Mouse (Mus musculus): ENCODE data around the gene Sergef. TPM values are rescaled to one million over a fixed set of nuclear protein-coding genes. Genes with fewer than 3 reads are reported as not detected.

Gene Sergef
- polyA plus RNA-seq, 1 experiment from 2014 or later = 7.5 TPM

DNA sequence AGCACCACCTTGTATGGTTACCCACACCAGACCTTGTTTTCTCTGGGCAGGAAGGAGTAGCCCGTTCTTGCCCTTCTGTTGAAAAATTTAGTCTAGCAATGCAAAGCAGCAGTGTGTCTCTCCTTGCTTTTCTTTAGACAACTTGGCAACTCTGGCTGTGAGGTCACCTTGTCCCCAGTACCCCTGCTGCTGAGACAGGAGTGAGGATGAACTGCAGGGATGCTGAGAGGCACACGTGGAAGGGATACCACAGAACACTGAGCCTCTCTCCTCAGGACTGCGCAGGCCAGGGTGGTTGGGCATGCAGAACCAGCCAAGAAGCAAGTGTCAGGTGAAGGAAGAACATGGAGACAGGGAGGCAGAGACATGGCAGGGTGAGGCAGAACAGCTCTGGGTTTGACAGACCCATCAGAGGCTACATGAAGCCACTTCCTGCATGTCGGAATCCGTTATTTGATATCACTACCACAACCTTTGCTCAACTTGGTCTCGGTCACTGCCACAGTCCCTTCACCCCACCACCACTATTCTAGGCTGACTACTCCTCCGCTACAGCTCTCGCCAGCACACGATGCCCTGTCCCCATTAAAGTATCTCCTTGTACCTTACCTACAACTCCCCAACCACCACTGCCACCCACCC lies 103.0 kb downstream of the Sergef start:
- no peak for TF ChIP-seq CTCF (IDR thresholded peaks at IDR 0.05; ENCODE audit: low read depth)
- no peak for ATAC-seq
- Histone ChIP-seq H3K4me1 (replicated peaks; ENCODE audit: control insufficient read depth, insufficient read depth, low read length) (no peaks in the 10 kb centered on the region), H3K27ac (ENCODE audit: low read depth, low read length) (no peak overlapping the region), H3K36me3 (ENCODE audit: control insufficient read depth, insufficient read depth) (no peaks in the 10 kb centered on the region), H3K4me3 (ENCODE audit: low read depth, low read length) (no peak overlapping the region), H3K9ac (ENCODE audit: low read depth, low read length) (no peak overlapping the region), H3K27me3 (replicated peaks; ENCODE audit: control insufficient read depth, insufficient read depth, low read length) (no peaks in the 10 kb centered on the region), H3K4me2 (replicated peaks; ENCODE audit: low read depth) (no peak overlapping the region), H3K9me3 (ENCODE audit: control insufficient read depth) (no peaks in the 10 kb centered on the region)
- WGBS = 88% methylated on average over 9 of the region's 9 CpGs

DNA sequence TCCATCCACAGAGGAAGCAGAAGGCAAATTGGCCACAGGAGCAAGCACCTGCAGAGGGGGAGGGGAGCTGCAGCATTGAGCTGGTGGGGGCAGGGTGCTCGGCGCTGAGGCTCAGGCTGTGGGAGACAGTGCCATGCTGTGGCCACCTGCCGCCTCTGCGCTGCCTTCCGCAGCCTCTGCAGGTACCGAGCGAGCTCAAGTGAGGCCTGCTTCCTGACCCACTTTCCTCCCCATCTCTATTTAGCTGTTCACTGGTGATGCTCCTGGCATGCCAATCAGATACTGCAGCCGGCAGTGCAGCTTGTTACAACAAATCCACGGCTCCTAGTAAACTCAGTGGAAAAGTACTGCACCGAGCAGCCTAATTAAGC lies 104.2 kb downstream of the Sergef start:
- H3K36me3 ChIP-seq (ENCODE audit: control insufficient read depth, insufficient read depth) = no peaks in the 10 kb centered on the region
- WGBS = 38% methylated on average over 10 of the region's 10 CpGs
- H3K27ac ChIP-seq (ENCODE audit: low read depth, low read length) = no peak overlapping the region
- no peak overlapping the region for H3K9ac ChIP-seq (ENCODE audit: low read depth, low read length)
- TF ChIP-seq CTCF (IDR thresholded peaks at IDR 0.05; ENCODE audit: low read depth) = peak; percentile 81
- H3K4me2 ChIP-seq (replicated peaks; ENCODE audit: low read depth) = no peak overlapping the region
- ATAC-seq = no peak
- H3K9me3 ChIP-seq (ENCODE audit: control insufficient read depth) = no peaks in the 10 kb centered on the region
- no peaks in the 10 kb centered on the region for H3K4me1 ChIP-seq (replicated peaks; ENCODE audit: control insufficient read depth, insufficient read depth, low read length)
- H3K27me3 ChIP-seq (replicated peaks; ENCODE audit: control insufficient read depth, insufficient read depth, low read length) = no peaks in the 10 kb centered on the region
- H3K4me3 ChIP-seq (ENCODE audit: low read depth, low read length) = no peak overlapping the region

DNA sequence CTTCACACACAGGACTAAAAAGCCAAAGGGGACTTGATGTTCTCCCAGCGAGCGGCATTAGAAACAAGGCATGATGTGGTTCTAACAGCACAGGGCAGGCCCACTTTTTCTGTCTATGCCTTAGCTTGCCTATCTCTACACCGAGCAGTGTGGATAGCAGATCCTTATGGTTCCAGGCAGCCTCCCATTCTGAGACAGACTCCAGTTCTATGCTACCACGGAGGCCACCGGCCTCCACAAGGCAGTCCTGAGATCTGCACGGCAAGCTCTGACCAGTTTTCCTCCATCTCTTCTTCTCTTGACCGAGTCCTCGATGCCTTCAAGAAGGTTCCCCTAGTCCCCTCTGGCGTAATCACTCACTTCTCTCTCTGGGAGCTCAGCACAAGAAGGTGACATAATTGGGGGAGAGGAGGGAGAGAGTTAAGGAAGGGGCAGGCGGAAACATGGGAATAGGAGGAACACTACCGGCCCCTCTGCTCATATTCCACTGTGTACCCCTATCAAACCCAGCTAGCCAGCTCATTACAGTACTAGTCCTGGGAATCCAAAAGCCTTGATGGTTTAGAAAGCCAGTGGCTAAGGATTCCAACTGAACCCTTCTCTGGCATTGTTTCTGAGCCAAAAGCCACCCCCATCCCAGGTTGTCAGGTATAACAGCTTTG lies 104.7 kb downstream of the Sergef start:
- no peak for TF ChIP-seq CTCF (IDR thresholded peaks at IDR 0.05; ENCODE audit: low read depth)
- H3K4me1 ChIP-seq (replicated peaks; ENCODE audit: control insufficient read depth, insufficient read depth, low read length) = no peaks in the 10 kb centered on the region
- no peaks in the 10 kb centered on the region for H3K36me3 ChIP-seq (ENCODE audit: control insufficient read depth, insufficient read depth)
- H3K27me3 ChIP-seq (replicated peaks; ENCODE audit: control insufficient read depth, insufficient read depth, low read length) = no peaks in the 10 kb centered on the region
- no peak overlapping the region for H3K27ac ChIP-seq (ENCODE audit: low read depth, low read length)
- WGBS = 88% methylated on average over 11 of the region's 11 CpGs
- H3K9me3 ChIP-seq (ENCODE audit: control insufficient read depth) = no peaks in the 10 kb centered on the region
- H3K9ac ChIP-seq (ENCODE audit: low read depth, low read length) = no peak overlapping the region
- H3K4me3 ChIP-seq (ENCODE audit: low read depth, low read length) = no peak overlapping the region
- no peak overlapping the region for H3K4me2 ChIP-seq (replicated peaks; ENCODE audit: low read depth)
- ATAC-seq = no peak

DNA sequence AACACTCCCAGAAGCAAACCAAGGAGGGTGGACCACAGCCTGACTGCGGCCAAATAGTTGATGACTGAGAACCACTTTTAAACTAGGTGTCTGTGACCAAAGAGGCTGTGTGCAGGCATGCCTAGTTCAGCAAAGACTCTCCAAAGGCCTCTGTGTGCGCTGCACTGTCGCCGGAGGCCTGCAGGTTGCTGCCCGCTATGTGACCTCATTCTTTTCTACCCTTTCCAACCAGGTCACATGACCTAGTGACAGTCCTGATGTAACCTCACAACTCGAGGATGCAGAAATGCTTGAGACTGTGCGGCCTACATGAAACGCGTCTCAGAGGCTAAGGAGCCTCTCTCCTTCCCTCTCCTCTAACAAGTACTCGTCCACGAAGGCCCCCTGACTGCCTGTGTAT lies 106.1 kb downstream of the Sergef start:
- no peaks in the 10 kb centered on the region for H3K4me1 ChIP-seq (replicated peaks; ENCODE audit: control insufficient read depth, insufficient read depth, low read length)
- no peaks in the 10 kb centered on the region for H3K36me3 ChIP-seq (ENCODE audit: control insufficient read depth, insufficient read depth)
- no peak overlapping the region for H3K4me3 ChIP-seq (ENCODE audit: low read depth, low read length)
- TF ChIP-seq CTCF (IDR thresholded peaks at IDR 0.05; ENCODE audit: low read depth) = no peak
- H3K4me2 ChIP-seq (replicated peaks; ENCODE audit: low read depth) = no peak overlapping the region
- H3K9me3 ChIP-seq (ENCODE audit: control insufficient read depth) = no peaks in the 10 kb centered on the region
- no peak overlapping the region for H3K27ac ChIP-seq (ENCODE audit: low read depth, low read length)
- H3K9ac ChIP-seq (ENCODE audit: low read depth, low read length) = no peak overlapping the region
- no peak for ATAC-seq
- WGBS = 84% methylated on average over 11 of the region's 11 CpGs
- H3K27me3 ChIP-seq (replicated peaks; ENCODE audit: control insufficient read depth, insufficient read depth, low read length) = no peaks in the 10 kb centered on the region

DNA sequence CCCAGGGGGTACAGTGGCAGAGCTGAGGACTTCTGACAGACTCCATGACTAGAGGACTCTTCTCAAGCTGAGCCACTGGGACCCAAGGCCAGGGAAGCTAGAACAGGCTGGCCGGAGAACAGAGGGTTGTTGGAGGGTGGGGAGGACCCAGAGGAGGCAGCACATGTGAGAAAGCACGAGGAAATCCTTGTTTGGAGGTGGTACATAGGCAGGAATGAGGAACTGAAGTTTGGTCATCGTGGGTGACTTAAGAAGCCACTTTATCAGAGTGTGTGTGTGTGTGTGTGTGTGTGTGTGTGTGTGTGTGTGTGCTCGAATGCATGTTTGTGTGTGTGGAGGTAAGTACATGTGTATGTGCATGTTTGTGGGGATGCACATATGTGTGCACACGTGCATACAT lies 108.3 kb downstream of the Sergef start:
- no peak for TF ChIP-seq CTCF (IDR thresholded peaks at IDR 0.05; ENCODE audit: low read depth)
- 70% methylated on average over 5 of the region's 5 CpGs for WGBS

DNA sequence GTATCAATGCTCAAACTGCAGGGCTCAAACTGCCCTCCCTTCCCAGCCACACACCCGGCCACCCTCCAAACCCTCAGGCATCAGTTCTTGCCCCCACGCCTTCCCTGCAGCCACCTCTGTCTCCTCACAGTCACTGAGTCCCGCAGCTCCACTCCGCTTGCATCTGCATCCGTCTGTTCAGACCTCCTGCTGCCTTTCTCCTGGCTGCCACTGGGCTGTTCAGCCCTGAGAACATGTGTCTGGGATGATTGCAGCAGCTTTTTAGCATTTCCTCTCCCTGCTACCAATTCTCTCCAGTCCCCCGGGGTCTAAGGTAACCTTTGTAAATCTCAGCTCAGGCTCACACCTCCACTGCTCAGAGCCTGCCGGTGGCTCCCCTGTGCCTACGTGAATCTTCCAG lies 109.7 kb downstream of the Sergef start:
- Histone ChIP-seq H3K4me2 (replicated peaks; ENCODE audit: low read depth) (no peak overlapping the region), H3K4me1 (replicated peaks; ENCODE audit: control insufficient read depth, insufficient read depth, low read length) (no peaks in the 10 kb centered on the region), H3K27ac (ENCODE audit: low read depth, low read length) (no peak overlapping the region), H3K9me3 (ENCODE audit: control insufficient read depth) (no peaks in the 10 kb centered on the region), H3K9ac (ENCODE audit: low read depth, low read length) (no peak overlapping the region), H3K36me3 (ENCODE audit: control insufficient read depth, insufficient read depth) (no peaks in the 10 kb centered on the region), H3K4me3 (ENCODE audit: low read depth, low read length) (no peak overlapping the region), H3K27me3 (replicated peaks; ENCODE audit: control insufficient read depth, insufficient read depth, low read length) (no peaks in the 10 kb centered on the region)
- no peak for ATAC-seq
- 75% methylated on average over 8 of the region's 8 CpGs for WGBS
- no peak for TF ChIP-seq CTCF (IDR thresholded peaks at IDR 0.05; ENCODE audit: low read depth)

More for the DNA sequence above, 108.3 kb downstream of the Sergef start:
- Histone ChIP-seq H3K4me1 (replicated peaks; ENCODE audit: control insufficient read depth, insufficient read depth, low read length) (no peaks in the 10 kb centered on the region), H3K4me2 (replicated peaks; ENCODE audit: low read depth) (no peak overlapping the region), H3K9ac (ENCODE audit: low read depth, low read length) (no peak overlapping the region), H3K9me3 (ENCODE audit: control insufficient read depth) (no peaks in the 10 kb centered on the region), H3K36me3 (ENCODE audit: control insufficient read depth, insufficient read depth) (no peaks in the 10 kb centered on the region), H3K27me3 (replicated peaks; ENCODE audit: control insufficient read depth, insufficient read depth, low read length) (no peaks in the 10 kb centered on the region), H3K27ac (ENCODE audit: low read depth, low read length) (no peak overlapping the region), H3K4me3 (ENCODE audit: low read depth, low read length) (no peak overlapping the region)
- ATAC-seq = no peak
